Mouse (Mus musculus): ENCODE measurements at regions not wholly inside any gene's neighbourhood (a gene's known extent, or its start where the extent isn't known, plus 50 kb on each side); places are given as distances from the start of the nearest gene placed in this dataset.

DNA sequence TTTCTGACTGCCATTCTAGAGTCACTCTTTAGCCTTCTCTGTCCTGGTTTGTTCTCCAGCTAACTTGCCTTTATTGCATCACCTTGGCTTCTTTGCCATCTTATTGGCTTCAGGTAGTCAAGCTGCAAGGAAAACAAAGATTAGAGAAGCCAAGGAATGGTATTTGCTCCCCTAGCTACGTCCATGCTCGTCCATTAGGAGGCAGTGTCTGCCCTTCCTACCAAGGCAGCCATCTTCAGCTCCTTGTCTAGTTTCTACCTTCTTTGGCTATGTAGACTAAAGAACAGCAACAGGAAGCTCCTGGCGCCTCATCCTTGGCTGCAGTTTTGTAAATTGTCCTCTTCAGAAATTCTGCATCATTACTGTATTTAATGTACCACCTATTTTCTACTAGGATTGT lies 192.9 kb downstream of the Mospd2 start:
- TF ChIP-seq POLR2A (IDR thresholded peaks at IDR 0.05; ENCODE audit: low read depth, low read length) (no peak), CTCF (IDR thresholded peaks at IDR 0.05; ENCODE audit: extremely low read depth, insufficient read length, insufficient replicate concordance, low read depth, low read length) (peak; percentile 7; the same call in 1 of the 2 replicates)
